Mouse (Mus musculus) hindbrain, embryonic 11.5 days (tissue): ENCODE measurements around the gene Rbp7. TPM values are rescaled to one million over a fixed set of nuclear protein-coding genes. Genes with fewer than 3 reads are reported as not detected.

ENCODE experiments used
- ATAC-seq: fragments of 200-750 bp; cut with Nextera tagmentation; 2 replicates; pipeline ENCODE4 v1.8.0; 2017; ENCODE audit warnings: mild to moderate bottlenecking, moderate TSS enrichment, moderate library complexity; ENCODE audit not compliant: low FRiP score
- DNase-seq: peaks from one replicate; pipeline ENCODE4 v3.0.0-alpha.2; 2015; ENCODE audit warnings: low spot score
- H3K27ac ChIP-seq: fragments of 300-500 bp; sonication (generic); 2 replicates; pipeline ENCODE4 v1.5.1; 2014; ENCODE audit warnings: mild to moderate bottlenecking, low read depth, low read length
- H3K27me3 ChIP-seq: fragments of 300-500 bp; sonication (generic); 2 replicates; pipeline ENCODE4 v1.6.1; 2014; ENCODE audit warnings: mild to moderate bottlenecking, low read length, moderate library complexity, mixed read lengths; ENCODE audit not compliant: control insufficient read depth, insufficient read depth
- H3K36me3 ChIP-seq: fragments of 300-500 bp; sonication (generic); 2 replicates; pipeline ENCODE4 v1.6.1; 2014; ENCODE audit warnings: mild to moderate bottlenecking, low read length, moderate library complexity, mixed read lengths; ENCODE audit not compliant: control insufficient read depth, insufficient read depth
- H3K4me1 ChIP-seq: fragments of 300-500 bp; sonication (generic); replicated peaks from 2 replicates; pipeline ENCODE4 v1.6.1; 2014; ENCODE audit warnings: low read length, mixed read lengths; ENCODE audit not compliant: control insufficient read depth, insufficient read depth
- H3K4me2 ChIP-seq: fragments of 300-500 bp; sonication (generic); replicated peaks from 2 replicates; pipeline ENCODE4 v1.6.1; 2014; ENCODE audit warnings: mild to moderate bottlenecking, low read depth, low read length
- H3K4me3 ChIP-seq: fragments of 300-500 bp; sonication (generic); 2 replicates; pipeline ENCODE4 v1.5.1; 2014; ENCODE audit warnings: low read depth, low read length
- H3K9ac ChIP-seq: fragments of 300-500 bp; sonication (generic); 2 replicates; pipeline ENCODE4 v1.6.1; 2014; ENCODE audit warnings: low read depth, low read length
- H3K9me3 ChIP-seq: fragments of 300-500 bp; sonication (generic); 2 replicates; pipeline ENCODE4 v1.6.1; 2016; ENCODE audit warnings: low read length; ENCODE audit not compliant: control insufficient read depth
- WGBS: fragments of 180-500 bp; shearing (Covaris S2); extraction: QIAGEN DNeasy Blood & Tissue Kit; methylation state at CpG from one replicate; pipeline ENCODE4 v1.1.7; 2014; 5-methylcytosine and 5-hydroxymethylcytosine counted together
- polyA plus RNA-seq: library from polyadenylated mRNA; unstranded; fragments of >200 nt; fragmentation: Nextera tagmentation; extraction: Ambion mirVana; gene quantifications from 2 replicates; pipeline ENCODE4 v1.2.1, GENCODE M21; 2014

Rbp7 gene
- polyA plus RNA-seq, 1 experiment from 2014 or later = not detected

DNA sequence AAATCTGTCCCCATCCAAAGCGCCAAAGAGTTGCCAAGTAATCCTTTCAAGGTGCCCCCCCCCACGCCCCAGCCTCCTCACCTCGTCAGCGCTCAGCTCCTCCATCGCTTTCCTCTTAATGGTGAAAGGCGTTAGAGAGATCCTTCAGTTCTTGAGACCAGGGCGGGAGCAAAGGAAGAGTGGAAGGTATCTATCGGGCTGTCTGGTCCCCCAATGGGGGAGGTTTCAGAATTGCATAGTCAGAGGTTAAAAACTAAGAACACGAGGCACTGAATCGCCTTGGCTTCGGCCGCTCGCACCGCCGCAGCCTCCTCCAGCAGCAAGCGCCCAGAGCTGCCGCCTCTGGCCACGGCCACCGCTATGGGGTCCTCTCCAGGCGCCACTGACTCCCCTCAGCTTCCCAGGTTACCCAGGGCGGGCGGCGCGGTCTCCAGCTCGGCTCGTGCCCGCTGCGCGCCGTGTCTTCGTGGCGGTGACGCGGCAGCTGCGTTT, 28.9 kb downstream of the Rbp7 start:
- 0% methylated on average over 34 of the region's 35 CpGs for WGBS
- Histone ChIP-seq H3K36me3 (no peaks in the 10 kb centered on the region), H3K27ac (peak overlapping the region; percentile 96), H3K4me2 (peak overlapping the region; percentile 59), H3K4me3 (peak overlapping the region; percentile 95), H3K4me1 (no peaks in the 10 kb centered on the region; the same call in 1 of the 2 replicates), H3K9ac (peak overlapping the region; percentile 94), H3K27me3 (no peaks in the 10 kb centered on the region), H3K9me3 (no peaks in the 10 kb centered on the region)
- ATAC-seq (peak; percentile 77), DNase-seq (no peak)

DNA sequence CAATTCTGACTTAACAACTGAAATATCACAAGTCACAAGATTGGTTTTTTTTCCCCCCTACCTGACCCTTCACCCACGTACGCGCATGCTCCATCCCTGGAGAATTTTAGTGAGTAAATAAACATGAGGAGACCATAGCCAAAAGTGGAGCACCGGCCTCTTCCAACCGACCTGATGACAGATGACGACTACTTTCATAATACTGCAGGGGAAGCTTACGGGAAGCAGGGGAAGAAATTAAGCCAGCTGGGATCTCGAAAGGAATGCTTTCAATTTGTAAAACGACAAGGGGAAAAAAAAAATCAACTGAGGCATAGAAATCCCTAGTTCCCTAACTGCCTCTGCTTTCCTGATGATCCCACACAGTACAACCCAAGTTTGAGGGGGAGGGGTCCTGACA, 30.0 kb downstream of the Rbp7 start:
- DNase-seq = peak; percentile 22

DNA sequence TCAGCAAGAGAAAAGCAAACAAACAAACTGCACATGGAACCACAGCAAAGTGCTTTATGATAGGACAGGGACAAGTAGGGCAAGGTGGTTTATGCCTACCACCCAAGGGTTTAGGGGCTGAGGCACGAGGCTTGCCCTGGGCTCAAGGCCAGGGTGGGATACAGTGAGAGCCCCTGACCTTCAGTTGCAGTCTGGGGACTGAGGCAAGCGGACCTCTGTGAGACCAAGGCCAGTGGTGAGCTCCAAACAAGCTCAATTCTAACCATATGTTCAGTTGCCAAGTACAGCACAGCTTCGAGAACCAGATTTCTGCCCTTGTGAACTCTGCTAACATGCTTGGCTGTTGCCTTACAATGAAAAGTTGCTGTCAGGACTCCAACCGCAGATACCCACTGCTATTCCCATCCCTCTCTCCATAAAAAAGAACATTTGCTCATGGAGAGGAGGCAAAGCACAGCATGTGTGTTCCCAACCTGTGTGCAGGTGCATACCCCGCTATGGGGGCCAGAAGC, 36.9 kb downstream of the Rbp7 start:
- WGBS = 83% methylated on average over 5 of the region's 5 CpGs
- no peak for DNase-seq
- Histone ChIP-seq H3K4me1 (0 out of 2 replicates have a peak, but pooled peaks cover 4% of the 10 kb centered on the region), H3K27me3 (no peaks in the 10 kb centered on the region), H3K27ac (no peak overlapping the region), H3K9me3 (no peaks in the 10 kb centered on the region), H3K36me3 (no peaks in the 10 kb centered on the region), H3K9ac (no peak overlapping the region), H3K4me3 (no peak overlapping the region), H3K4me2 (no peak overlapping the region)
- no peak for ATAC-seq

More for the DNA sequence above, 30.0 kb downstream of the Rbp7 start:
- Histone ChIP-seq H3K4me1 (no peaks in the 10 kb centered on the region; the same call in 1 of the 2 replicates), H3K4me2 (peak overlapping the region; percentile 59), H3K9me3 (no peaks in the 10 kb centered on the region), H3K4me3 (peak overlapping the region; percentile 95), H3K27ac (no peak overlapping the region), H3K27me3 (no peaks in the 10 kb centered on the region), H3K36me3 (no peaks in the 10 kb centered on the region), H3K9ac (peak overlapping the region; percentile 49)
- 2% methylated on average over 9 of the region's 9 CpGs for WGBS
- no peak for ATAC-seq

DNA sequence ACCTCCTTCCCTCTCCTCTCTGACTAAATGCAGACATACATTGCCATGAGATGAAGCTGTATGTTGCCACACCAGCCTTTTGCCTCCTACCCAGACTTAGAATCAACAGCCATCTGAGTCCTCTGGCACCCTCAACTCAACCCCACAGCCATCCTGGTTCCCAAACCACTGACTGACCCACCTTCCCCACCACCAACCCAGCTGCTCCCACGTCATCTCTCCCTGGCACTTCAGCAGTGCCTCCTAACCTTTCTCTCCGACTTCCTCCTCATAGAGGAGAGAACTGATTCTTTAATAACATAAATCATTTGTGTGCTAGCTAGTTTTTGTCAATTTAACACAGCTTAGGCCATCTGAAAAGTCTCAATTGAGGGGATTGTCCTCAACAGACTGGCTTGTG, 37.8 kb downstream of the Rbp7 start:
- no peak for DNase-seq
- no peaks in the 10 kb centered on the region for H3K9me3 ChIP-seq
- H3K9ac ChIP-seq = no peak overlapping the region
- no peak overlapping the region for H3K4me3 ChIP-seq
- WGBS = 82% methylated on average over 2 of the region's 2 CpGs
- no peaks in the 10 kb centered on the region for H3K27me3 ChIP-seq
- no peak overlapping the region for H3K4me2 ChIP-seq
- H3K4me1 ChIP-seq = 0 out of 2 replicates have a peak, but pooled peaks cover 4% of the 10 kb centered on the region
- no peak for ATAC-seq
- no peak overlapping the region for H3K27ac ChIP-seq
- no peaks in the 10 kb centered on the region for H3K36me3 ChIP-seq

DNA sequence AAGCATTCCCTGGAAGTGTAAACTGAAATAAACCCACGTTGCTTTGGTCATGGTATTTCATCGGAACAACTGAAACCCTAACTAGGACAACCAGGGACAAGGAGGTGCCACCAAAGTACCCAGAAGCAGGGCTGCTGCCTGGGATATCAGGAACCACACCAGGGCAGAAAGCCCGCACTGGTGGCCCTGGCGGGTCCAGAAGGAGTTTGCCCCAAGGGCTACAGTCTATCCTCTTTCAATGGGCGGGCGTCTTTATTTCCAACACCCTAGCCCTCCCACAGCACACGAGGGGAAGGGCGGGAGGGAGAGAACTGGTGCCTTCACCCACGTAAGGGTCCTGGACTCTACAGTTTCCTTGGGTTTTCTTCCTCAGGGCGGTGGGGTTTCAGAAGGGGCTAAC, 38.4 kb downstream of the Rbp7 start:
- Histone ChIP-seq H3K9me3 (no peaks in the 10 kb centered on the region), H3K4me3 (no peak overlapping the region), H3K9ac (no peak overlapping the region), H3K27ac (no peak overlapping the region), H3K36me3 (no peaks in the 10 kb centered on the region), H3K27me3 (no peaks in the 10 kb centered on the region), H3K4me1 (0 out of 2 replicates have a peak, but pooled peaks cover 4% of the 10 kb centered on the region), H3K4me2 (no peak overlapping the region)
- 82% methylated on average over 10 of the region's 10 CpGs for WGBS
- ATAC-seq (no peak), DNase-seq (no peak)

DNA sequence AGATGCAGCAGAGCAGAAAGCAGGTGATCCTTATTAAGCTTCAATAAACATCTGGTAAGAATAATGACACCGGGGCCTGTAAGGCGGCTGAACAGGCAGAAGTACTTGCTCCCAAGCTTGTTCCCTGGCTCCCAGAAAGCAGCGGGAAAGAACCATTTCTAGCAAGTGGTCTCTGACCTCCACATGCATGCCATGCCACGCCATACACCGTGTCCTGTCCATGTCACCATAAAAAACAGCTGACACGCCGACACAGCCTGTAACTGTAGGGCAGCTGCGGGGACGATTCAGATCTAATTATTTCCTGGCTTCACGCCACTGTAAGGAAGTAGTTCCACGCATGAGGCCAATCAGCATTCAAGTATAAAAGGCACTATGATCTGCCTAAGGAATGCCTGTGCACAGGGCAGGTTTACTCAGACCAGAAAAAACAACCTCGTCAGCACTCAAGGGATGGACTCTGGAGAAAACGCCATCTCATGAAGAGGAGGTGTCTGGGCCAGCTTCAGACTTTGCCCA, 39.1 kb downstream of the Rbp7 start:
- no peak for ATAC-seq
- H3K4me2 ChIP-seq = no peak overlapping the region
- 63% methylated on average over 13 of the region's 13 CpGs for WGBS
- H3K4me3 ChIP-seq = no peak overlapping the region
- H3K9me3 ChIP-seq = no peaks in the 10 kb centered on the region
- H3K9ac ChIP-seq = no peak overlapping the region
- H3K27ac ChIP-seq = no peak overlapping the region
- H3K27me3 ChIP-seq = no peaks in the 10 kb centered on the region
- 0 out of 2 replicates have a peak, but pooled peaks cover 4% of the 10 kb centered on the region for H3K4me1 ChIP-seq
- DNase-seq = no peak
- H3K36me3 ChIP-seq = no peaks in the 10 kb centered on the region

DNA sequence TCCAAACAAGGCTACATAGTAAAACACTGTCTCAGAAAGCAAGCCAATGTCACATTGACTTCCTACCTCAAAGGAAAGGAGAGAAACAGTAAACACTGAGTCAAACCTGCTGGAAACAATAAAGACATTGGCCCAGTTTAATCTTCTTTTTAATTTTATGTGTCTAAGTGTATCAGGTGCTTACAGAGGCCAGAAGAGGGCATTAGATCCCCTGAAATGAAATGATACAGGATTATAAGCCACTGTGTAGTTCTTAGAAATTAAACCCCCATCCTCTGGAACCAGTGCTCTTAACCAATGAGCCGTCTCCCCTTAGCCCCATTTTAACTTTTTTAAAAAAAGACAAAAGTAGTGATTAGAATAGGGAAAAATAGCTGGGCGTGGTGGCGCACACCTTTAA, 40.5 kb downstream of the Rbp7 start:
- Histone ChIP-seq H3K36me3 (no peaks in the 10 kb centered on the region), H3K4me3 (no peak overlapping the region), H3K27ac (no peak overlapping the region), H3K27me3 (no peaks in the 10 kb centered on the region), H3K4me1 (0 out of 2 replicates have a peak, but pooled peaks cover 4% of the 10 kb centered on the region), H3K4me2 (no peak overlapping the region), H3K9ac (no peak overlapping the region), H3K9me3 (no peaks in the 10 kb centered on the region)
- WGBS = 96% methylated on average over 3 of the region's 3 CpGs
- ATAC-seq = no peak
- no peak for DNase-seq

DNA sequence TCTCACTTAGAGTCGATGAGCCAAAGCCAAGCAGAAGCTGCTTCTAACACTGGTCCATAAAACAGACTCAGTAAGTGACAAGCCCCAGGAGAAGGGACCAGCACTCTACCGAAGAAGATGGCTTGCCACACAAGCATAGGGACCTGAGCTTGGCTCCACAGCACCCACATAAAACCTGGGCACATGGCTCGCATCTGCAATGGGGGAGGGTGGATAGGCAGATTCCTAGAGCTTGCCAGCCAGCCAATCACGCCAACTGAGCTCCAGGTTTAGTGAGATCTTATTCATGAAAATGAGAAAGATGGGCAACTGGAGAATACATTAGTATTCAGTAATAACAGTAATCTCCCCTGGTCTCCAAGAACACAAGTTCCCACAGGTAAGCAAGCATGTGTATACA, 45.0 kb downstream of the Rbp7 start:
- Histone ChIP-seq H3K4me3 (no peak overlapping the region), H3K4me1 (no peaks in the 10 kb centered on the region), H3K9me3 (no peaks in the 10 kb centered on the region), H3K4me2 (no peak overlapping the region), H3K36me3 (no peaks in the 10 kb centered on the region), H3K27me3 (no peaks in the 10 kb centered on the region), H3K27ac (no peak overlapping the region), H3K9ac (no peak overlapping the region)
- DNase-seq = no peak
- 91% methylated on average over 4 of the region's 4 CpGs for WGBS
- no peak for ATAC-seq

DNA sequence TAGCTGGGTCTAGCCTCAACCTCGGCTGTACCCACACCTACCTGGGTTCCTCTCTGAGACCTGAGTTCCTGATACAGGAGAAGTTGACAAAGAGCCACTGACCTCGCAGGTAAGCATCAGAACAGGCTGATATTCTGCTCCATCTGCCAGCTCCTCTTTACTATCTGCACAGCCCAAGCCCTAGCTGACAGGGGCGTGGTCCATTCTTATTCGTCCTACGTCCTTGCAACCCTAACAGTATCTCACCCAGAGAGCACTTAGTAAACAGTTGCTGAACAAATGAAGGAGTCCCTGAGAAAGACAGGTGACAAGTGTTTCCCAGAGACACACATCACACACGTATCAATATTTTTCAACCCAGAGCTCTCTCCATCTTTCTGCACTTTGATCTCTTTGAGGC, 46.4 kb downstream of the Rbp7 start:
- Histone ChIP-seq H3K4me1 (peaks cover 6% of the 10 kb centered on the region), H3K9ac (no peak overlapping the region), H3K27ac (no peak overlapping the region), H3K27me3 (no peaks in the 10 kb centered on the region), H3K4me3 (no peak overlapping the region), H3K9me3 (no peaks in the 10 kb centered on the region), H3K36me3 (no peaks in the 10 kb centered on the region), H3K4me2 (no peak overlapping the region)
- no peak for ATAC-seq
- DNase-seq = no peak
- 89% methylated on average over 6 of the region's 6 CpGs for WGBS
